Mouse (Mus musculus) kidney, adult 2 months (tissue): ENCODE results near the gene Map6.

Source experiments
- CTCF ChIP-seq: fragments of 200-500 bp; conservative IDR thresholded peaks from 2 replicates; pipeline ENCODE4 v1.5.1; 2011; ENCODE audit warnings: low read depth, mild to moderate bottlenecking, control low read depth, low read length, moderate library complexity, mixed read lengths; ENCODE audit not compliant: insufficient read depth, insufficient read length
- POLR2A ChIP-seq: fragments of 200-500 bp; IDR thresholded peaks from one replicate; pipeline ENCODE4 v1.6.1; 2011; ENCODE audit warnings: low read depth, low read length, control low read depth

DNA sequence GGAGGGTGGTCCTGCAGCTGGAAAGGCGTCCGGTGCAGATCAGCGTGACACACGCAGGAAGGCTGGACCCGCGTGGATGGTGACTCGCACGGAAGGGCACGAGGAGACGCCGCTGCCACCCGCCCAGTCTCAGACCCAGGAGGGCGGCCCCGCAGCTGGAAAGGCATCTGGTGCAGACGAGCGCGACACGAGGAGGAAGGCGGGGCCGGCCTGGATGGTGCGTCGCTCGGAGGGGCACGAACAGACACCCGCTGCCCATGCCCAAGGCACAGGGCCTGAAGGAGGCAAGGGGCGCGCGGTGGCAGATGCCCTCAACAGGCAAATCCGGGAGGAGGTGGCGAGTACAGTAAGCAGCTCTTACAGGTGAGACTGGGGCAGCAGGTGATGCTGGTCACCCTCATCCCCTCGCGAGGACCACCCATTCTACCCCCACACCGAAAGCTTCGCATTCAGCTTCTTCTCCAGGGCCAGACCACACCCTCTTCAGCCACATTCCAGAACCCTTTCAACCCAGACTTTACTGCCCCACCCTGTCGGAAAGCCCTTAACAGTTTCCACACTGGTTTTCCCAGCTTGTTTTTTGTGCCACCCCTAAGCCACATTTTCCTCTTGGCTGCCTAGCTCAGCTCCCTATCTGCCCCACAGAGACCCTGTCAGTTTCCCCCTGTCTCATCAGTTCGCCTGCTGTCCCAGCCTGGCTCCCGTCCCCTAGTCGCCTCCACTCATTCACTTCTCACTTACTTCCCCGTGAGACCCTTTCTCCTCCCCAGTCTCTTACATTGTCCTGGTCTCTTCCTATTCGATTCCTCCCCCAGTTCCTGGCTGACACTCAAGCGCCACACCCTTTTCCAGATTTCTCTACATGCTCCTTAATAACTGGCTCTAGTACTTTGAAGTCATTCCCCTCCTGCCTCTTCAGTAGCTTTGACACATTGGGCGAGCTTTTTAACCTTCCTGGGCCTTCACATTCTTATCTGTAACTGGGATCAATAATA is 2.0 kb downstream of the Map6 start:
- TF ChIP-seq POLR2A (no peak), CTCF (no peak)
